Mouse (Mus musculus) erythroblast, embryonic 14.5 days (primary cell): ENCODE results near the gene Sun2.

Experiments used
- GATA1 ChIP-seq: IDR thresholded peaks from 2 replicates; pipeline ENCODE4 v1.6.1; 2012; ENCODE audit warnings: low read length, inconsistent platforms, mixed read lengths
- TAL1 ChIP-seq: IDR thresholded peaks from 3 replicates; pipeline ENCODE4 v1.6.1; 2012; ENCODE audit warnings: low read length, inconsistent platforms, mixed read lengths

DNA sequence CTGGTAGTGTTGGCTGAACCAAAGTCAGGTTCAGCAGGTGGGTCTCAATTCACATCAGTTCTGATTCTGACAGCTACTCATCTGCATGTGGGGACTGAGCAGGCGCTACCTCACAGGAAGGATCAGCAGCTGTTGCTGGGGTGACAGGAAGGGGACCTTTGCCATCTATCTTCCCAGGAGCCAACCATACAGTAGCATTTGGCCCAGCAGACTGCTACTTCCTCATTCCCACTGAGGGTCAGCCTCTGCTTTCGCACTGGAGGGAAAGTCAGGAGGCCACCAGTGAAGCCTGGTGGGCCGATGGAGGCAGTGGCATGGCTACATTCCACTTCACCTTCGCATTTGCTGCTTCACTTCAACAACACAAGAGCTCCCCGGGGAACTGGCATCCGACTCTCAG lies 26.0 kb upstream of the Sun2 start:
- no peak for TF ChIP-seq GATA1
- TF ChIP-seq TAL1 = no peak
